Mouse (Mus musculus): ENCODE data around the gene Sgta. TPM values are rescaled to one million over a fixed set of nuclear protein-coding genes. Genes with fewer than 3 reads are reported as not detected.
"Not testable (repeated sequence)": the region's sequence is repeated elsewhere in the genome, so short reads cannot be mapped to it uniquely, and the experiment has no call there.

The Sgta gene
- polyA plus RNA-seq, 1 experiment from 2014 or later, result 292 TPM

GRCm38 (mm10) chr10:81077916-81078315 is 17.9 kb upstream of the Sgta start:
- 95% methylated on average over 11 of the region's 11 CpGs for WGBS
- ATAC-seq (ENCODE audit: low FRiP score), result no peak
- Histone ChIP-seq H3K27me3 (no peaks in the 10 kb centered on the region), H3K9me3 (no peaks in the 10 kb centered on the region), H3K4me1 (replicated peaks) (no peaks in the 10 kb centered on the region), H3K36me3 (peaks cover 95% of the 10 kb centered on the region), H3K4me2 (no peak overlapping the region), H3K4me3 (no peak overlapping the region), H3K9ac (no peak overlapping the region), H3K27ac (no peak overlapping the region)

GRCm38 (mm10) chr10:81076356-81076755 is 16.4 kb upstream of the Sgta start:
- WGBS, result 89% methylated on average over 1 of the region's 1 CpGs
- Histone ChIP-seq H3K4me2 (no peak overlapping the region), H3K36me3 (peaks cover 88% of the 10 kb centered on the region), H3K9ac (no peak overlapping the region), H3K4me3 (no peak overlapping the region), H3K27me3 (no peaks in the 10 kb centered on the region), H3K9me3 (no peaks in the 10 kb centered on the region), H3K27ac (no peak overlapping the region), H3K4me1 (replicated peaks) (peaks cover 6% of the 10 kb centered on the region)
- ATAC-seq (ENCODE audit: low FRiP score), result no peak

- Histone ChIP-seq H3K36me3 (peaks cover 82% of the 10 kb centered on the region), H3K9ac (no peak overlapping the region), H3K4me3 (no peak overlapping the region), H3K9me3 (no peaks in the 10 kb centered on the region), H3K27me3 (no peaks in the 10 kb centered on the region), H3K4me2 (no peak overlapping the region), H3K4me1 (replicated peaks) (peaks cover 12% of the 10 kb centered on the region), H3K27ac (no peak overlapping the region)
- no peak for ATAC-seq (ENCODE audit: low FRiP score)
- 66% methylated on average over 8 of the region's 8 CpGs for WGBS
Measured at GRCm38 (mm10) chr10:81075734-81076133, 15.8 kb upstream of the Sgta start.

GRCm38 (mm10) chr10:81073464-81073863 is 13.5 kb upstream of the Sgta start:
- Histone ChIP-seq H3K4me1 (replicated peaks) (peaks cover 26% of the 10 kb centered on the region), H3K9ac (no peak overlapping the region), H3K9me3 (no peaks in the 10 kb centered on the region), H3K4me2 (no peak overlapping the region), H3K4me3 (no peak overlapping the region), H3K27ac (no peak overlapping the region), H3K36me3 (peaks cover 59% of the 10 kb centered on the region), H3K27me3 (no peaks in the 10 kb centered on the region)
- 71% methylated on average over 7 of the region's 7 CpGs for WGBS
- ATAC-seq (ENCODE audit: low FRiP score), result no peak

GRCm38 (mm10) chr10:81072290-81072689 is 12.3 kb upstream of the Sgta start:
- Histone ChIP-seq H3K9me3 (no peaks in the 10 kb centered on the region), H3K4me2 (no peak overlapping the region), H3K27ac (no peak overlapping the region), H3K36me3 (peaks cover 48% of the 10 kb centered on the region), H3K9ac (0 out of 2 replicates have a peak overlapping the region, but pooled peaks have one; percentile 90), H3K27me3 (no peaks in the 10 kb centered on the region), H3K4me3 (no peak overlapping the region), H3K4me1 (replicated peaks) (peaks cover 26% of the 10 kb centered on the region)
- no peak for ATAC-seq (ENCODE audit: low FRiP score)
- 92% methylated on average over 8 of the region's 8 CpGs for WGBS

- peak; percentile 95 for ATAC-seq (ENCODE audit: low FRiP score)
- no peaks in the 10 kb centered on the region for H3K9me3 ChIP-seq
- peak within 1 kb of the TSS; percentile 82 for H3K4me3 ChIP-seq
- H3K27ac ChIP-seq, result peak within 1 kb of the TSS; percentile 69
- H3K36me3 ChIP-seq, result peaks cover 26% of the 10 kb centered on the region
- H3K4me2 ChIP-seq, result peak within 1 kb of the TSS; percentile 82
- H3K27me3 ChIP-seq, result no peaks in the 10 kb centered on the region
- H3K9ac ChIP-seq, result peak within 1 kb of the TSS; percentile 90
- peaks cover 26% of the 10 kb centered on the region for H3K4me1 ChIP-seq (replicated peaks)
- under 1% methylated on average over 35 of the region's 35 CpGs for WGBS
Measured at GRCm38 (mm10) chr10:81069836-81070235, 9.9 kb upstream of the Sgta start, which contains the start of gene Thop1. Thop1 (plus strand) TSS chr10:81070035.

- Histone ChIP-seq H3K9me3 (no peaks in the 10 kb centered on the region), H3K27ac (no peak overlapping the region; the same call in 1 of the 2 replicates), H3K4me2 (no peak overlapping the region), H3K36me3 (peaks cover 15% of the 10 kb centered on the region), H3K27me3 (no peaks in the 10 kb centered on the region), H3K4me1 (replicated peaks) (peaks cover 26% of the 10 kb centered on the region), H3K9ac (peak overlapping the region; percentile 60; the same call in 1 of the 2 replicates), H3K4me3 (no peak overlapping the region)
- WGBS, result 84% methylated on average over 5 of the region's 5 CpGs
- ATAC-seq (ENCODE audit: low FRiP score), result no peak
Measured at GRCm38 (mm10) chr10:81068706-81069105, 8.7 kb upstream of the Sgta start.

- H3K4me2 ChIP-seq; H3K4me1 ChIP-seq (replicated peaks); H3K27me3 ChIP-seq; H3K27ac ChIP-seq; H3K36me3 ChIP-seq; H3K9me3 ChIP-seq; ATAC-seq (ENCODE audit: low FRiP score); H3K9ac ChIP-seq; H3K4me3 ChIP-seq: not testable (repeated sequence)
- 86% methylated on average over 8 of the region's 8 CpGs for WGBS
Measured at GRCm38 (mm10) chr10:81064519-81064918, 4.5 kb upstream of the Sgta start.

- no peak for ATAC-seq (ENCODE audit: low FRiP score)
- 53% methylated on average over 4 of the region's 4 CpGs for WGBS
- Histone ChIP-seq H3K9me3 (no peaks in the 10 kb centered on the region), H3K9ac (no peak overlapping the region), H3K27ac (no peak overlapping the region), H3K36me3 (no peaks in the 10 kb centered on the region), H3K4me2 (no peak overlapping the region), H3K4me1 (replicated peaks) (peaks cover 20% of the 10 kb centered on the region), H3K4me3 (no peak overlapping the region), H3K27me3 (no peaks in the 10 kb centered on the region)
Measured at GRCm38 (mm10) chr10:81062710-81063109, 2.7 kb upstream of the Sgta start.

GRCm38 (mm10) chr10:81058896-81059295 is 1.1 kb downstream of the Sgta start:
- peak overlapping the region; percentile 90 for H3K9ac ChIP-seq
- peaks cover 35% of the 10 kb centered on the region for H3K4me1 ChIP-seq (replicated peaks)
- H3K4me2 ChIP-seq, result peak overlapping the region; percentile 94
- peak overlapping the region; percentile 80 for H3K4me3 ChIP-seq
- H3K9me3 ChIP-seq, result no peaks in the 10 kb centered on the region
- no peaks in the 10 kb centered on the region for H3K27me3 ChIP-seq
- 0 out of 2 replicates have a peak, but pooled peaks cover 4% of the 10 kb centered on the region for H3K36me3 ChIP-seq
- H3K27ac ChIP-seq, result no peak overlapping the region
- ATAC-seq (ENCODE audit: low FRiP score), result no peak
- 91% methylated on average over 6 of the region's 6 CpGs for WGBS

- H3K4me1 ChIP-seq (replicated peaks), result peaks cover 35% of the 10 kb centered on the region
- no peak for ATAC-seq (ENCODE audit: low FRiP score)
- peaks cover 8% of the 10 kb centered on the region; the same call in 1 of the 2 replicates for H3K36me3 ChIP-seq
- no peaks in the 10 kb centered on the region for H3K9me3 ChIP-seq
- no peak overlapping the region for H3K4me2 ChIP-seq
- no peaks in the 10 kb centered on the region for H3K27me3 ChIP-seq
- peak overlapping the region; percentile 51 for H3K9ac ChIP-seq
- H3K27ac ChIP-seq, result no peak overlapping the region
- no peak overlapping the region for H3K4me3 ChIP-seq
- WGBS, result 94% methylated on average over 23 of the region's 23 CpGs
Measured at GRCm38 (mm10) chr10:81057406-81058130, 2.4 kb downstream of the Sgta start.

GRCm38 (mm10) chr10:81055802-81056340 is 4.1 kb downstream of the Sgta start:
- not testable (repeated sequence) for H3K27ac ChIP-seq; H3K9me3 ChIP-seq; H3K27me3 ChIP-seq; H3K4me2 ChIP-seq; ATAC-seq (ENCODE audit: low FRiP score); H3K4me3 ChIP-seq
- Histone ChIP-seq H3K4me1 (replicated peaks) (peaks cover 35% of the 10 kb centered on the region), H3K36me3 (peaks cover 25% of the 10 kb centered on the region), H3K9ac (peak overlapping the region; percentile 46; the same call in 1 of the 2 replicates)
- WGBS, result 88% methylated on average over 11 of the region's 11 CpGs

- Histone ChIP-seq H3K4me1 (replicated peaks) (peaks cover 35% of the 10 kb centered on the region), H3K36me3 (peaks cover 32% of the 10 kb centered on the region), H3K4me3 (no peak overlapping the region), H3K27ac (no peak overlapping the region), H3K27me3 (no peaks in the 10 kb centered on the region), H3K4me2 (no peak overlapping the region), H3K9ac (peak overlapping the region; percentile 4; the same call in 1 of the 2 replicates), H3K9me3 (no peaks in the 10 kb centered on the region)
- ATAC-seq (ENCODE audit: low FRiP score), result no peak
- WGBS, result 81% methylated on average over 6 of the region's 6 CpGs
Measured at GRCm38 (mm10) chr10:81055169-81055568, 4.8 kb downstream of the Sgta start.
